Mouse (Mus musculus): Measurements from ENCODE around the gene Nms.

- TF ChIP-seq POLR2A (IDR thresholded peaks at IDR 0.05; ENCODE audit: extremely low read depth, insufficient read depth, low read length) (no peak), CTCF (IDR thresholded peaks at IDR 0.05; ENCODE audit: low read depth, low read length) (no peak)
These were observed 8.2 kb upstream of the Nms start for GRCm38 (mm10) chr1:38930767-38931166.

Data from liver, adult 2 months (tissue).